Mouse (Mus musculus): ENCODE results near the gene Cenpe. TPM values are rescaled to one million over a fixed set of nuclear protein-coding genes. Genes with fewer than 3 reads are reported as not detected.

The Cenpe gene
- polyA plus RNA-seq, 1 experiment from 2014 or later: 16.7 TPM

GRCm38 (mm10) chr3:135312916-135313491 lies 100.7 kb downstream of the Cenpe start:
- Histone ChIP-seq H3K4me1 (ENCODE audit: control insufficient read depth, low read depth, low read length) (no peaks in the 10 kb centered on the region), H3K27me3 (ENCODE audit: control insufficient read depth, insufficient read depth, low read depth, low read length) (no peaks in the 10 kb centered on the region), H3K9me3 (replicated peaks; ENCODE audit: control insufficient read depth, low read length) (no peaks in the 10 kb centered on the region), H3K4me3 (ENCODE audit: low read depth, low read length) (no peak overlapping the region), H3K36me3 (ENCODE audit: control insufficient read depth, insufficient read depth) (no peaks in the 10 kb centered on the region), H3K4me2 (ENCODE audit: low read depth, low read length) (no peak overlapping the region), H3K27ac (ENCODE audit: low read length) (no peak overlapping the region), H3K9ac (ENCODE audit: low read depth, low read length) (no peak overlapping the region)
- WGBS (ENCODE audit: insufficient replicate concordance): 18% methylated on average over 2 of the region's 2 CpGs
- ATAC-seq (ENCODE audit: low read depth): no peak

GRCm38 (mm10) chr3:135313727-135314126 lies 101.4 kb downstream of the Cenpe start:
- Histone ChIP-seq H3K27me3 (ENCODE audit: control insufficient read depth, insufficient read depth, low read depth, low read length) (no peaks in the 10 kb centered on the region), H3K4me1 (ENCODE audit: control insufficient read depth, low read depth, low read length) (no peaks in the 10 kb centered on the region), H3K4me3 (ENCODE audit: low read depth, low read length) (no peak overlapping the region), H3K27ac (ENCODE audit: low read length) (no peak overlapping the region), H3K9me3 (replicated peaks; ENCODE audit: control insufficient read depth, low read length) (no peaks in the 10 kb centered on the region), H3K9ac (ENCODE audit: low read depth, low read length) (no peak overlapping the region), H3K4me2 (ENCODE audit: low read depth, low read length) (no peak overlapping the region), H3K36me3 (ENCODE audit: control insufficient read depth, insufficient read depth) (no peaks in the 10 kb centered on the region)
- 67% methylated on average over 2 of the region's 2 CpGs for WGBS (ENCODE audit: insufficient replicate concordance)
- ATAC-seq (ENCODE audit: low read depth): no peak

- ATAC-seq (ENCODE audit: low read depth): no peak
- H3K4me1 ChIP-seq (ENCODE audit: control insufficient read depth, low read depth, low read length): no peaks in the 10 kb centered on the region
- WGBS (ENCODE audit: insufficient replicate concordance): 46% methylated on average over 2 of the region's 2 CpGs
- H3K4me3 ChIP-seq (ENCODE audit: low read depth, low read length): no peak overlapping the region
- H3K36me3 ChIP-seq (ENCODE audit: control insufficient read depth, insufficient read depth): no peaks in the 10 kb centered on the region
- no peaks in the 10 kb centered on the region for H3K9me3 ChIP-seq (replicated peaks; ENCODE audit: control insufficient read depth, low read length)
- H3K27me3 ChIP-seq (ENCODE audit: control insufficient read depth, insufficient read depth, low read depth, low read length): no peaks in the 10 kb centered on the region
- H3K4me2 ChIP-seq (ENCODE audit: low read depth, low read length): no peak overlapping the region
- H3K9ac ChIP-seq (ENCODE audit: low read depth, low read length): no peak overlapping the region
- no peak overlapping the region for H3K27ac ChIP-seq (ENCODE audit: low read length)
These were observed 102.5 kb downstream of the Cenpe start for GRCm38 (mm10) chr3:135314811-135315210.

- WGBS (ENCODE audit: insufficient replicate concordance): 69% methylated on average over 9 of the region's 9 CpGs
- H3K27me3 ChIP-seq (ENCODE audit: control insufficient read depth, insufficient read depth, low read depth, low read length): no peaks in the 10 kb centered on the region
These were observed 103.5 kb downstream of the Cenpe start for GRCm38 (mm10) chr3:135315720-135316425.

GRCm38 (mm10) chr3:135318331-135318730 lies 106.0 kb downstream of the Cenpe start:
- Histone ChIP-seq H3K4me2 (ENCODE audit: low read depth, low read length) (no peak overlapping the region), H3K9ac (ENCODE audit: low read depth, low read length) (no peak overlapping the region), H3K27ac (ENCODE audit: low read length) (no peak overlapping the region), H3K9me3 (replicated peaks; ENCODE audit: control insufficient read depth, low read length) (no peaks in the 10 kb centered on the region), H3K4me1 (ENCODE audit: control insufficient read depth, low read depth, low read length) (no peaks in the 10 kb centered on the region), H3K36me3 (ENCODE audit: control insufficient read depth, insufficient read depth) (no peaks in the 10 kb centered on the region), H3K27me3 (ENCODE audit: control insufficient read depth, insufficient read depth, low read depth, low read length) (no peaks in the 10 kb centered on the region), H3K4me3 (ENCODE audit: low read depth, low read length) (no peak overlapping the region)
- ATAC-seq (ENCODE audit: low read depth): no peak
- 59% methylated on average over 11 of the region's 11 CpGs for WGBS (ENCODE audit: insufficient replicate concordance)

More at GRCm38 (mm10) chr3:135315720-135316425, 103.5 kb downstream of the Cenpe start:
- Histone ChIP-seq H3K4me1 (ENCODE audit: control insufficient read depth, low read depth, low read length) (no peaks in the 10 kb centered on the region), H3K9me3 (replicated peaks; ENCODE audit: control insufficient read depth, low read length) (no peaks in the 10 kb centered on the region), H3K9ac (ENCODE audit: low read depth, low read length) (no peak overlapping the region), H3K27ac (ENCODE audit: low read length) (no peak overlapping the region), H3K36me3 (ENCODE audit: control insufficient read depth, insufficient read depth) (no peaks in the 10 kb centered on the region), H3K4me3 (ENCODE audit: low read depth, low read length) (no peak overlapping the region), H3K4me2 (ENCODE audit: low read depth, low read length) (no peak overlapping the region)
- no peak for ATAC-seq (ENCODE audit: low read depth)

Other genes with a start within 250 kb of the Cenpe start
- 0.78 and 1.0 TPM in 2 replicates for gene Bdh2, start 68.7 kb downstream of the Cenpe start, polyA plus RNA-seq (2015; fragmentation: Nextera tagmentation; extraction: Ambion mirVana)
- gene Slc9b2, start 95.2 kb downstream of the Cenpe start, polyA plus RNA-seq (2015; fragmentation: Nextera tagmentation; extraction: Ambion mirVana): 0.12 and 0.26 TPM in 2 replicates
- not detected in 2 replicates for gene Slc9b1, start 135.5 kb downstream of the Cenpe start, polyA plus RNA-seq (2015; fragmentation: Nextera tagmentation; extraction: Ambion mirVana)
- 25.6 and 29.2 TPM in 2 replicates for gene Cisd2, start 211.4 kb downstream of the Cenpe start, polyA plus RNA-seq (2015; fragmentation: Nextera tagmentation; extraction: Ambion mirVana)
- 233 and 242 TPM in 2 replicates for gene Ube2d3, start 225.6 kb downstream of the Cenpe start, polyA plus RNA-seq (2015; fragmentation: Nextera tagmentation; extraction: Ambion mirVana)

Measured in liver, embryonic 16.5 days (tissue).